Mouse (Mus musculus) intestine, embryonic 16.5 days (tissue): Measurements from ENCODE around the gene Nfam1. TPM values are rescaled to one million over a fixed set of nuclear protein-coding genes. Genes with fewer than 3 reads are reported as not detected.
A peak's percentile ranks its signal among the peaks of the same experiment; 100 is the strongest.
"Not testable (repeated sequence)": the region's sequence is repeated elsewhere in the genome, so short reads cannot be mapped to it uniquely, and the experiment has no call there.

Experiments used
- ATAC-seq: fragments of 200-750 bp; cut with Nextera tagmentation; 2 replicates; pipeline ENCODE4 v1.8.0; 2017; ENCODE audit warnings: moderate TSS enrichment, moderate library complexity
- H3K27ac ChIP-seq: fragments of 300-500 bp; sonication (generic); 2 replicates; pipeline ENCODE4 v1.5.1; 2014; ENCODE audit warnings: mild to moderate bottlenecking, low read length
- H3K27me3 ChIP-seq: fragments of 300-500 bp; sonication (generic); replicated peaks from 2 replicates; pipeline ENCODE4 v1.6.1; 2014; ENCODE audit warnings: low read length, control low read depth, mixed read lengths; ENCODE audit not compliant: control insufficient read depth, insufficient read depth
- H3K36me3 ChIP-seq: fragments of 300-500 bp; sonication (generic); 2 replicates; pipeline ENCODE4 v1.6.1; 2014; ENCODE audit warnings: low read length, control low read depth; ENCODE audit not compliant: control insufficient read depth, insufficient read depth
- H3K4me1 ChIP-seq: fragments of 300-500 bp; sonication (generic); 2 replicates; pipeline ENCODE4 v1.6.1; 2014; ENCODE audit warnings: low read length, control low read depth, mixed read lengths; ENCODE audit not compliant: control insufficient read depth, insufficient read depth
- H3K4me2 ChIP-seq: fragments of 300-500 bp; sonication (generic); 2 replicates; pipeline ENCODE4 v1.6.1; 2014; ENCODE audit warnings: low read depth, low read length, control low read depth
- H3K4me3 ChIP-seq: fragments of 300-500 bp; sonication (generic); 2 replicates; pipeline ENCODE4 v1.5.1; 2014; ENCODE audit warnings: mild to moderate bottlenecking, low read length
- H3K9ac ChIP-seq: fragments of 300-500 bp; sonication (generic); 2 replicates; pipeline ENCODE4 v1.6.1; 2014; ENCODE audit warnings: low read depth, low read length
- H3K9me3 ChIP-seq: fragments of 300-500 bp; sonication (generic); 2 replicates; pipeline ENCODE4 v1.6.1; 2016; ENCODE audit warnings: low read length, control low read depth; ENCODE audit not compliant: control insufficient read depth
- WGBS: fragments of 180-500 bp; shearing (Covaris S2); extraction: QIAGEN DNeasy Blood & Tissue Kit; methylation state at CpG from one replicate; pipeline ENCODE4 v1.1.7; 2014; 5-methylcytosine and 5-hydroxymethylcytosine counted together
- polyA plus RNA-seq: library from polyadenylated mRNA; unstranded; fragments of >200 nt; fragmentation: Nextera tagmentation; extraction: Ambion mirVana; gene quantifications from 2 replicates; pipeline ENCODE4 v1.2.1, GENCODE M21; 2015

Gene Nfam1
- polyA plus RNA-seq = 3.1 and 3.6 TPM in 2 replicates

- no peak for ATAC-seq
- Histone ChIP-seq H3K36me3 (no peaks in the 10 kb centered on the region), H3K4me3 (no peak within 1 kb of the TSS), H3K4me2 (no peak within 1 kb of the TSS), H3K27ac (no peak within 1 kb of the TSS), H3K27me3 (no peaks in the 10 kb centered on the region), H3K9ac (peak within 1 kb of the TSS; percentile 30; the same call in 1 of the 2 replicates), H3K9me3 (no peaks in the 10 kb centered on the region), H3K4me1 (peaks cover 25% of the 10 kb centered on the region)
- WGBS = 55% methylated on average over 17 of the region's 17 CpGs
Measured at GRCm38 (mm10) chr15:83032981-83033541, at the start of gene Nfam1. TSS of gene Nfam1 (minus strand) at chr15:83033306.

- ATAC-seq = no peak
- WGBS = 50% methylated on average over 27 of the region's 27 CpGs
- H3K27ac ChIP-seq = no peak overlapping the region
- H3K27me3 ChIP-seq = no peaks in the 10 kb centered on the region; the same call in 1 of the 2 replicates
- no peak overlapping the region for H3K4me2 ChIP-seq
- no peak overlapping the region for H3K9ac ChIP-seq
- no peaks in the 10 kb centered on the region for H3K36me3 ChIP-seq
- H3K4me3 ChIP-seq = no peak overlapping the region
- H3K9me3 ChIP-seq = no peaks in the 10 kb centered on the region
- H3K4me1 ChIP-seq = no peaks in the 10 kb centered on the region
Measured at GRCm38 (mm10) chr15:83075607-83076525, 42.8 kb upstream of the Nfam1 start.

GRCm38 (mm10) chr15:83074179-83074578, 41.1 kb upstream of the Nfam1 start:
- H3K36me3 ChIP-seq = no peaks in the 10 kb centered on the region
- no peak overlapping the region for H3K4me2 ChIP-seq
- H3K4me3 ChIP-seq = no peak overlapping the region
- no peak for ATAC-seq
- 84% methylated on average over 4 of the region's 4 CpGs for WGBS
- H3K9ac ChIP-seq = no peak overlapping the region
- H3K27ac ChIP-seq = no peak overlapping the region
- no peaks in the 10 kb centered on the region for H3K9me3 ChIP-seq
- H3K4me1 ChIP-seq = peaks cover 4% of the 10 kb centered on the region; the same call in 1 of the 2 replicates
- no peaks in the 10 kb centered on the region; the same call in 1 of the 2 replicates for H3K27me3 ChIP-seq

- no peaks in the 10 kb centered on the region for H3K36me3 ChIP-seq
- no peak overlapping the region for H3K4me3 ChIP-seq
- H3K27ac ChIP-seq = no peak overlapping the region
- no peaks in the 10 kb centered on the region for H3K9me3 ChIP-seq
- no peak for ATAC-seq
- no peak overlapping the region for H3K4me2 ChIP-seq
- 86% methylated on average over 5 of the region's 5 CpGs for WGBS
- H3K9ac ChIP-seq = no peak overlapping the region
- peaks cover 4% of the 10 kb centered on the region; the same call in 1 of the 2 replicates for H3K4me1 ChIP-seq
- no peaks in the 10 kb centered on the region; the same call in 1 of the 2 replicates for H3K27me3 ChIP-seq
Measured at GRCm38 (mm10) chr15:83071752-83072151, 38.6 kb upstream of the Nfam1 start.

GRCm38 (mm10) chr15:83070942-83071341, 37.8 kb upstream of the Nfam1 start:
- Histone ChIP-seq H3K27me3 (no peaks in the 10 kb centered on the region; the same call in 1 of the 2 replicates), H3K9ac (no peak overlapping the region), H3K36me3 (no peaks in the 10 kb centered on the region), H3K4me2 (no peak overlapping the region), H3K9me3 (no peaks in the 10 kb centered on the region), H3K27ac (no peak overlapping the region), H3K4me1 (peaks cover 4% of the 10 kb centered on the region; the same call in 1 of the 2 replicates), H3K4me3 (no peak overlapping the region)
- ATAC-seq = peak; percentile 76
- WGBS = 37% methylated on average over 3 of the region's 3 CpGs

DNA sequence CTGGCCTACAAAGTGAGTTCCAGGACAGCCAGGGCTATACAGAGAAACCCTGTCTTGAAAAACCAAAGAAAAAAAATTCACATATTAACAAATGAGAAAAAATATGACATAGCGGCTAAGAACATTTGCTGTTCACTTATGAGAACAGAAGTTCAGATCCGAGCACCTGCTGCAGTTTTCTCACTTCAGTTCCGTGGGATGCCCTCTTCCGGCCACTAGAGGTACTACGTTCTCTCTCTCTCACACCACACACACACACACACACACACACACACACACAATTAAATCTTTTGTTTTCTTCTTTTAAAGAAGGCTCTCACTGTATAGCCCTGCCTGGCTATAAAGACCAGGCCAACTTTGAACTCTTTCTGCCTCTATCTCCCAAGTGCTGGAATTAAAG, 35.2 kb upstream of the Nfam1 start:
- Histone ChIP-seq H3K9me3 (no peaks in the 10 kb centered on the region), H3K4me1 (peaks cover 4% of the 10 kb centered on the region; the same call in 1 of the 2 replicates), H3K4me3 (no peak overlapping the region), H3K27ac (no peak overlapping the region), H3K4me2 (no peak overlapping the region), H3K9ac (no peak overlapping the region), H3K27me3 (no peaks in the 10 kb centered on the region), H3K36me3 (no peaks in the 10 kb centered on the region)
- ATAC-seq = no peak
- 95% methylated on average over 5 of the region's 5 CpGs for WGBS

GRCm38 (mm10) chr15:83065543-83065942, 32.4 kb upstream of the Nfam1 start:
- H3K27ac ChIP-seq = no peak overlapping the region
- H3K36me3 ChIP-seq = no peaks in the 10 kb centered on the region
- H3K4me2 ChIP-seq = no peak overlapping the region
- H3K9ac ChIP-seq = no peak overlapping the region
- H3K9me3 ChIP-seq = no peaks in the 10 kb centered on the region
- H3K4me3 ChIP-seq = no peak overlapping the region
- peaks cover 3% of the 10 kb centered on the region; the same call in 1 of the 2 replicates for H3K4me1 ChIP-seq
- WGBS = 50% methylated on average over 4 of the region's 4 CpGs
- no peak for ATAC-seq
- H3K27me3 ChIP-seq = no peaks in the 10 kb centered on the region

GRCm38 (mm10) chr15:83062582-83062981, 29.5 kb upstream of the Nfam1 start:
- H3K9me3 ChIP-seq, H3K27ac ChIP-seq, H3K4me2 ChIP-seq, H3K27me3 ChIP-seq, H3K4me3 ChIP-seq, H3K4me1 ChIP-seq, H3K9ac ChIP-seq, ATAC-seq, H3K36me3 ChIP-seq: not testable (repeated sequence)
- WGBS = 85% methylated on average over 2 of the region's 2 CpGs

- no peak; the same call in 1 of the 2 replicates for ATAC-seq
- 17% methylated on average over 5 of the region's 5 CpGs for WGBS
- Histone ChIP-seq H3K27me3 (0 out of 2 replicates have a peak, but pooled peaks cover 2% of the 10 kb centered on the region), H3K4me3 (no peak overlapping the region), H3K27ac (no peak overlapping the region), H3K36me3 (no peaks in the 10 kb centered on the region), H3K4me1 (peaks cover 6% of the 10 kb centered on the region; the same call in 1 of the 2 replicates), H3K4me2 (no peak overlapping the region), H3K9me3 (no peaks in the 10 kb centered on the region), H3K9ac (no peak overlapping the region)
Measured at GRCm38 (mm10) chr15:83061689-83062088, 28.6 kb upstream of the Nfam1 start.
